Mouse (Mus musculus): ENCODE results near the gene 4930512M02Rik. TPM values are rescaled to one million over a fixed set of nuclear protein-coding genes. Genes with fewer than 3 reads are reported as not detected.

Gene 4930512M02Rik
- polyA plus RNA-seq, 1 experiment from 2014 or later = not detected

- H3K4me3 ChIP-seq = no peak overlapping the region
- 69% methylated on average over 3 of the region's 3 CpGs for WGBS
- ATAC-seq (ENCODE audit: insufficient number of reproducible peaks, low FRiP score) = no peak
- no peaks in the 10 kb centered on the region for H3K27me3 ChIP-seq (replicated peaks)
- H3K9ac ChIP-seq = no peak overlapping the region
- no peaks in the 10 kb centered on the region for H3K36me3 ChIP-seq
- H3K9me3 ChIP-seq (replicated peaks) = no peaks in the 10 kb centered on the region
- H3K4me2 ChIP-seq = no peak overlapping the region
- no peak overlapping the region for H3K27ac ChIP-seq (ENCODE audit: poor library complexity, severe bottlenecking)
- no peaks in the 10 kb centered on the region for H3K4me1 ChIP-seq (replicated peaks)
Measured at GRCm38 (mm10) chr11:11656388-11656787, 28.8 kb upstream of the 4930512M02Rik start.

- ATAC-seq (ENCODE audit: insufficient number of reproducible peaks, low FRiP score) = no peak
- Histone ChIP-seq H3K4me1 (replicated peaks) (no peaks in the 10 kb centered on the region), H3K9ac (no peak overlapping the region), H3K9me3 (replicated peaks) (no peaks in the 10 kb centered on the region), H3K4me2 (no peak overlapping the region), H3K4me3 (no peak overlapping the region), H3K36me3 (no peaks in the 10 kb centered on the region), H3K27me3 (replicated peaks) (no peaks in the 10 kb centered on the region), H3K27ac (ENCODE audit: poor library complexity, severe bottlenecking) (no peak overlapping the region)
Measured at GRCm38 (mm10) chr11:11644303-11644702, 16.7 kb upstream of the 4930512M02Rik start.

GRCm38 (mm10) chr11:11624073-11624705, 3.4 kb downstream of the 4930512M02Rik start:
- H3K36me3 ChIP-seq = no peaks in the 10 kb centered on the region
- no peak overlapping the region for H3K9ac ChIP-seq
- ATAC-seq (ENCODE audit: insufficient number of reproducible peaks, low FRiP score) = no peak
- no peaks in the 10 kb centered on the region for H3K9me3 ChIP-seq (replicated peaks)
- no peak overlapping the region for H3K4me2 ChIP-seq
- H3K27me3 ChIP-seq (replicated peaks) = no peaks in the 10 kb centered on the region
- H3K4me3 ChIP-seq = no peak overlapping the region
- H3K27ac ChIP-seq (ENCODE audit: poor library complexity, severe bottlenecking) = no peak overlapping the region
- WGBS = 33% methylated on average over 4 of the region's 4 CpGs
- H3K4me1 ChIP-seq (replicated peaks) = no peaks in the 10 kb centered on the region

GRCm38 (mm10) chr11:11609243-11609642, 18.4 kb downstream of the 4930512M02Rik start:
- H3K27me3 ChIP-seq (replicated peaks) = no peaks in the 10 kb centered on the region
- no peak overlapping the region for H3K4me3 ChIP-seq
- no peak overlapping the region for H3K27ac ChIP-seq (ENCODE audit: poor library complexity, severe bottlenecking)
- WGBS = 59% methylated on average over 2 of the region's 2 CpGs
- H3K9ac ChIP-seq = no peak overlapping the region
- no peaks in the 10 kb centered on the region for H3K36me3 ChIP-seq
- no peak overlapping the region for H3K4me2 ChIP-seq
- H3K9me3 ChIP-seq (replicated peaks) = peaks cover 28% of the 10 kb centered on the region
- ATAC-seq (ENCODE audit: insufficient number of reproducible peaks, low FRiP score) = no peak
- H3K4me1 ChIP-seq (replicated peaks) = no peaks in the 10 kb centered on the region

- no peak overlapping the region for H3K9ac ChIP-seq
- WGBS = 33% methylated on average over 2 of the region's 2 CpGs
- no peaks in the 10 kb centered on the region for H3K9me3 ChIP-seq (replicated peaks)
- no peak overlapping the region for H3K27ac ChIP-seq (ENCODE audit: poor library complexity, severe bottlenecking)
- no peak overlapping the region for H3K4me3 ChIP-seq
- ATAC-seq (ENCODE audit: insufficient number of reproducible peaks, low FRiP score) = no peak
- no peaks in the 10 kb centered on the region for H3K36me3 ChIP-seq
- no peaks in the 10 kb centered on the region for H3K27me3 ChIP-seq (replicated peaks)
- no peak overlapping the region for H3K4me2 ChIP-seq
- H3K4me1 ChIP-seq (replicated peaks) = no peaks in the 10 kb centered on the region
Measured at GRCm38 (mm10) chr11:11587327-11587726, 40.3 kb downstream of the 4930512M02Rik start.

- H3K27me3 ChIP-seq (replicated peaks) = no peaks in the 10 kb centered on the region
- ATAC-seq (ENCODE audit: insufficient number of reproducible peaks, low FRiP score) = no peak
- 89% methylated on average over 1 of the region's 1 CpGs for WGBS
Measured at GRCm38 (mm10) chr11:11586423-11586822, 41.2 kb downstream of the 4930512M02Rik start.

GRCm38 (mm10) chr11:11573691-11574090, 53.9 kb downstream of the 4930512M02Rik start:
- no peak for ATAC-seq (ENCODE audit: insufficient number of reproducible peaks, low FRiP score)
- Histone ChIP-seq H3K9ac (no peak overlapping the region), H3K4me2 (no peak overlapping the region), H3K4me3 (no peak overlapping the region), H3K9me3 (replicated peaks) (no peaks in the 10 kb centered on the region), H3K27ac (ENCODE audit: poor library complexity, severe bottlenecking) (no peak overlapping the region), H3K27me3 (replicated peaks) (no peaks in the 10 kb centered on the region), H3K36me3 (no peaks in the 10 kb centered on the region), H3K4me1 (replicated peaks) (no peaks in the 10 kb centered on the region)
- 40% methylated on average over 6 of the region's 6 CpGs for WGBS

More at GRCm38 (mm10) chr11:11586423-11586822, 41.2 kb downstream of the 4930512M02Rik start:
- no peak overlapping the region for H3K4me3 ChIP-seq
- H3K9ac ChIP-seq = no peak overlapping the region
- no peaks in the 10 kb centered on the region for H3K4me1 ChIP-seq (replicated peaks)
- no peak overlapping the region for H3K4me2 ChIP-seq
- H3K27ac ChIP-seq (ENCODE audit: poor library complexity, severe bottlenecking) = no peak overlapping the region
- H3K36me3 ChIP-seq = no peaks in the 10 kb centered on the region
- H3K9me3 ChIP-seq (replicated peaks) = no peaks in the 10 kb centered on the region

- no peaks in the 10 kb centered on the region for H3K9me3 ChIP-seq (replicated peaks)
- no peak for ATAC-seq (ENCODE audit: insufficient number of reproducible peaks, low FRiP score)
- no peaks in the 10 kb centered on the region for H3K27me3 ChIP-seq (replicated peaks)
- H3K4me2 ChIP-seq = no peak overlapping the region
- no peaks in the 10 kb centered on the region for H3K4me1 ChIP-seq (replicated peaks)
- H3K27ac ChIP-seq (ENCODE audit: poor library complexity, severe bottlenecking) = no peak overlapping the region
- no peak overlapping the region for H3K4me3 ChIP-seq
- H3K36me3 ChIP-seq = no peaks in the 10 kb centered on the region
- no peak overlapping the region for H3K9ac ChIP-seq
Measured at GRCm38 (mm10) chr11:11570747-11571146, 56.9 kb downstream of the 4930512M02Rik start.

GRCm38 (mm10) chr11:11569466-11570132, 58.0 kb downstream of the 4930512M02Rik start:
- Histone ChIP-seq H3K27ac (ENCODE audit: poor library complexity, severe bottlenecking) (no peak overlapping the region), H3K36me3 (no peaks in the 10 kb centered on the region), H3K4me2 (no peak overlapping the region), H3K9me3 (replicated peaks) (no peaks in the 10 kb centered on the region), H3K27me3 (replicated peaks) (no peaks in the 10 kb centered on the region), H3K9ac (no peak overlapping the region), H3K4me3 (no peak overlapping the region), H3K4me1 (replicated peaks) (no peaks in the 10 kb centered on the region)
- no peak for ATAC-seq (ENCODE audit: insufficient number of reproducible peaks, low FRiP score)
- WGBS = 52% methylated on average over 4 of the region's 4 CpGs

- no peaks in the 10 kb centered on the region for H3K36me3 ChIP-seq
- no peak overlapping the region for H3K27ac ChIP-seq (ENCODE audit: poor library complexity, severe bottlenecking)
- no peak for ATAC-seq (ENCODE audit: insufficient number of reproducible peaks, low FRiP score)
- H3K9me3 ChIP-seq (replicated peaks) = no peaks in the 10 kb centered on the region
- no peaks in the 10 kb centered on the region for H3K27me3 ChIP-seq (replicated peaks)
- 73% methylated on average over 2 of the region's 2 CpGs for WGBS
- no peaks in the 10 kb centered on the region for H3K4me1 ChIP-seq (replicated peaks)
- H3K4me3 ChIP-seq = no peak overlapping the region
- H3K4me2 ChIP-seq = no peak overlapping the region
- H3K9ac ChIP-seq = no peak overlapping the region
Measured at GRCm38 (mm10) chr11:11568033-11568432, 59.6 kb downstream of the 4930512M02Rik start.

- H3K36me3 ChIP-seq = no peaks in the 10 kb centered on the region
- H3K4me3 ChIP-seq = no peak overlapping the region
- 70% methylated on average over 6 of the region's 6 CpGs for WGBS
- H3K9ac ChIP-seq = no peak overlapping the region
- H3K9me3 ChIP-seq (replicated peaks) = no peaks in the 10 kb centered on the region
- no peak overlapping the region for H3K4me2 ChIP-seq
- no peaks in the 10 kb centered on the region for H3K4me1 ChIP-seq (replicated peaks)
- no peak for ATAC-seq (ENCODE audit: insufficient number of reproducible peaks, low FRiP score)
- H3K27me3 ChIP-seq (replicated peaks) = no peaks in the 10 kb centered on the region
- H3K27ac ChIP-seq (ENCODE audit: poor library complexity, severe bottlenecking) = no peak overlapping the region
Measured at GRCm38 (mm10) chr11:11565146-11565820, 62.4 kb downstream of the 4930512M02Rik start.
